Mouse (Mus musculus) kidney, postnatal 4 days (tissue): ENCODE measurements at regions not wholly inside any gene's neighbourhood (a gene's known extent, or its start where the extent isn't known, plus 50 kb on each side); places are given as distances from the start of the nearest gene placed in this dataset.
"Not testable (repeated sequence)": the region's sequence is repeated elsewhere in the genome, so short reads cannot be mapped to it uniquely, and the experiment has no call there.

ENCODE experiments used
- DNase-seq, 2 experiments: peaks; one replicate each; pipeline ENCODE4 v3.0.0; 2021; ENCODE audit warnings: mixed read lengths in 2 of 2

DNA sequence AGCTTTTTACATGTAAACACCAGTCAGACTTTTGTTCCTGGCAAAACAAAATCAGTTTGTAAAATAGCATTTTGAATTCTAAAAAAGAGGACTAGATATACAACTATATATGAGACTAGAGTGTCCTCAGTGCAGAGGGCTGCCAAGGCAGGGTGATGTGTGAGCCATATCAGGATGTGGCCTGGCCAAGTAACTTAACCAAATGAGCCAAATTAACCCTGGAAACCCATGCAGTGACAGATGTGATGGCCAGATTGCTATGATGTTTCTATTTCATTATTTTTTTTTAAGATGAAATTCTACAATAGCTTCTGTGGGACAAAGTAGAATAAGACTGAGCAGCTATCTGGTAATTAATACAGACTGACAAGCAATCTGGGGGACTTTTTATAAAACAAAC, 181.8 kb downstream of the Nova1 start:
- no peak for DNase-seq

DNA sequence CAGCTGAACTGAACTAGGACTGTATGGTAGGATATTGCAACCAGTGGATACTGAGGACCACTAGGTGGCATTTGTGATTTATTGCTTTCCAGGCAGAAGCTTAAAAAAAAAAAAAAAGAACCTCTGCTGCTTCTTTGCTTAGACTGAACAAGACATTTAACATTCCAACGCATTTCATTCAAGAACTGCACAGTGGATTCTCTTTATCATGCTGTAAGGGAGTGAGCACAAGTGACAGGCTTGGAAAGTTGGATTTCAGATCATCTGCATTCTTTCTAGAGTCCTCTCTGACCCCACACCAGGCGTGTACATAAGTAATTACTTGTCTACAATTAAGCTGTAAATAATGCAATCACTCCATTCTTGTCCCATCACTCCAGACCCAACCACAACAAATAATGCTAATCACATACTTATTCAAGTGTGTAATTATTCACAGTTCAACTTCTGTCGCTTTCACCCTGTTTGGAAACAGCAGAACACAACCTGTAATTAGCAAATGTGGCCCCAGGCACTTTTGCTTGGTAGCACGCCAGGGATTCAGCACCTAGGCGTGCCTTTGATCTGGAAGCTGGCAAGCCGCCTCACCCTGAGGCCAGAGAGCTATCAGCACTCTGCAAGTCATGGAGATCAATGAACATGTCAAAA, 183.5 kb downstream of the Nova1 start:
- peak; percentile 66 to 77 for DNase-seq

DNA sequence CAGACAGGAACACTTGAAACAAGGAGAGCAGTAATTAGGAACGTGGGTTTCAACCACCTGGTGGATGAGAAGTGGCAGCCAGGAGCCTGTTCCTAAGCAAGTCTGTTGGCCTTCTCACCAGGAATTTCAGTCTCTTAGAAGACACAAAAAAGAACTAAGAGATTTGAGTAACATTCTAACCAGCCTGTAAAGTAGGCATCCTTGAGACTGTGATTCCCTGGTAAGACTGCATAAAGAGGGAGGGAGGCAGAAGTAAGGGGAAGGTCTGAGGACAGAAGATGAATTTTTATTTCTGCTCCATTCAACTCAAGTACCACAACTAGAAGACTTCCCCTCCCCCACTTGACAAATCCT, 184.0 kb downstream of the Nova1 start:
- no peak for DNase-seq

DNA sequence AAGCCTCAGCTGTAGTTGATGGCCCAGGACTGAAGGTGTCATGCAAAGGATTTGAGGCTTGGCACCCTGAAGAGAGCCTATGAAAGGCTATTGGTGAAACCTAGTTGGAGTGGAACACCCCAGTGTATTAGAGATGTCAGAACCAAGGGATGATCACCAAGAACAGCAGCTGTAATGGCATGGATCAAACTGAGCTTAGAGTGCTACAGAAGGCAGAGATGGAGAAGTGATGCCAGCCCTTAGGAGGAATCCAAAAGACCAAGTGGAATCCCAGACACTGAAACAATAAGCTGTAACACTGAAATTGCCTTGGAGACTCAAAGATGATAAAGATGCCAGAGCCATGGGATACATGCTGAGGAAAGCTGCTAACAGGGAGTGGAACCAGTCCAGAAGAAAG, 186.3 kb downstream of the Nova1 start:
- DNase-seq = not testable (repeated sequence)

DNA sequence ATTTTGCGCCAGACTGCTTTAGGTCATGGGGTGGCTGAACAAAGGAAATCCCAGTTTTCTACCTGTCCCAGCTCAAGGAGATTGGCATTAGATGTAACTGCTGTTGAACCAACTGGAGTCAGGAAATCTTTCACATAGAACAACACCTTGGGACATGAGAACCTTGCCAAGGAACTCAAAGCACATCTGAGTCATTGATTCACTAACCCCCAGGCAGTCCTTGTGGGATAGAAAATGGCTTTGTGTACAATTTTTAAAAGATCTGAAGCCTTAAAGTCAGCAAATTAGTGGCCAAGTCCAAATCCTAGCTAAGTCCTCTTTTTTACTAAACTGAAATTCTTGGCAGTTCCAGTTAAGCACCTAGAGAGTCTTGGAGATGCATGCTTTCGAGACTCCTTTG, 191.4 kb downstream of the Nova1 start:
- no peak for DNase-seq

DNA sequence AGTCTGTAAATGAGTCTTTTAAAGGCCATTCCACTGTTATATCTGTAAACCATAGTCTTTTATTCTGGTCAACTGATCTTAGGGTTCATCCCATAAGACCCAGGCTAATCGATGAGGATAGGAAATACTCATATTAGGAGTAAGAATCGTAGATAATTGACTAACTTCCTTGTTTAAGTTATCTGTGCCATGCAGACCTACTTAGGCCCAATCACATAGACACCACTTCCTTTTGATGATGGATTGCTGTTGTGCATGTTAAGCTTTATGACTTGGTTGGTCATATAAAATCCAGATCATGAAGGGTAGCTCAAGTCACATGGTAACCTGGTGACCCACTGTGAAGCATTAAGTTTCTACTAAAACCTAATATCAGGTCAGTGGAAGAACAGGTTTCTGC, 207.3 kb downstream of the Nova1 start:
- no peak for DNase-seq

DNA sequence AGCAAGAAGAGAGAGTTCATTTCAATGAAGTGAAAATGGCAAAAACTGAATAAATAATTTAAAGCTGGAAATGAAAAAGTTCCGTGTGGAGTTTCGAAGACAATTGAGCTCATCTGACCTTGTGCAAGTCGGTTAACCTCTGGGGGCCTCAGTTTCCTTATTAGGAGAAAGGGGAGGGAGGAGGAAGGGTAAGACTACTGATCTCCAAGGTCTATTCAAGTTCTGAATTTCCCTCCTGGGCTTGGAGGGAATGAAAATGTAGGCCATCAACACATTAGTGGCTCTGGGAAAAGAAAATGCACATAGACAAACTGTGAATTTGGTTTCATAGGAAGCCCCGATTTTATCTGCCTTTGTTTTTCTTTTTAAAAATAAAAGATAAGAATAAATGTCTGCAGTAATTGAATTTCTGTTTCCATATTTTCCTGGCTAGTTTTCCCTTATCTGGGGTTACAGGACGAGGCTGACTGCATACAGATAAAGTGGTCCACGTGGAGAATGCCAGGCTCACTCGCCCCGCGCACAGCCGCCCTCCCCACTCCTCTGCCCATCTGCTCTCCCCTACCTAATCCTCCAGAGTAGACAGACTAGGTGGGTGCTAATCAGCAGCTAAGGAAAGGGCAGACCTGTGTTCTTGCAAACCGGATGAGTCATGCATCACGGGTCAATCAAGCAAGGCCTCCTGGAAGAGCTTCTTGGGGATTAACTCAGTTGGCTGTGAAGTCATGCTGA, 209.0 kb downstream of the Nova1 start:
- peak; percentile 5 to 14 for DNase-seq

DNA sequence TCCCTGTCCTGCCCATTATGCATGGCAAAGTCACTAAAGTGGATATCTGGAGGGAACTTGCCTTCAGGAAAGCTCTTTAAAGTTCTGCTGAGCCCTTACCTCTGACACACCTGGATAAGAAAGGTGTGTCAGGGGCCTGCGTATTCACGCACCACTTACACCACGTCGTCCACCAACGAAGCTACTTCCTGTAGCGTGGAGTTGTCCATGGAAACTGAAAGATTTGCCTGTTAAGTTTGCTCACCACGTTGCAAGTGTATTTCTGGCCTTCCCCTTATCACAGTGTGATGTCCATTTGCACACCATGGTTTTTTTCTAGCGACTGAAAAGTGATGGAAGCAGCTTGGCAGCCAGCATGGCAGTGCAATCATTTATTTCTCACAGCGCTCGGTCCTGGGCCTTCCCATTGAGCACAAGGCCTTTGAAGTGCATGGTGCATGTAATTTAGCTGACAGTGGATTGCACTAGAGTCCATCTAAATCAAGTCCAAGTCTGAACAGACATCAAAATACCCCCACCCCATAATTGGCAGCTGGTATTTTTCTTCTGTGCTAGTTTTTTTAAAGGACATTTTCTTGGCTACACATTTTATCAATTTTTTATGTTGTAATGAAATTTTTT, 210.3 kb downstream of the Nova1 start:
- no peak for DNase-seq

DNA sequence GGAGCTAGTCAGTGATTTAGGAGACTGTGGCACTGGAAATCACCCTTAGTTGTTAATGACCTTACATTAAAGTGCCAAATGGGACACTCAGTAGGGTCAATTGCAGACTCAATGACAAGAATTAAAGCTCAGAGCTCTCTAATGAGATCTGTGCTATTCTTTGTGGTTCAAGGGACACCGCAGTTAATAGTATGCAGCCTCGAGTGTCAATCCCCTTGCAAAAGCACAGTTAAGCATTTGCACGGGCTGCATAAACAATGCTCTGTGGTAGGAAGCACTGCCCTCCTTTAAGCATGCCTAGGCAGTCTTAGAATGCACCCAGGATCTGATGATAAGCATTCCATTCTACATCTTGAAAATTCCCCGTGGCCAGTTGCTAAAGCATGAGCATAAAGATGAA, 221.5 kb downstream of the Nova1 start:
- DNase-seq = no peak

DNA sequence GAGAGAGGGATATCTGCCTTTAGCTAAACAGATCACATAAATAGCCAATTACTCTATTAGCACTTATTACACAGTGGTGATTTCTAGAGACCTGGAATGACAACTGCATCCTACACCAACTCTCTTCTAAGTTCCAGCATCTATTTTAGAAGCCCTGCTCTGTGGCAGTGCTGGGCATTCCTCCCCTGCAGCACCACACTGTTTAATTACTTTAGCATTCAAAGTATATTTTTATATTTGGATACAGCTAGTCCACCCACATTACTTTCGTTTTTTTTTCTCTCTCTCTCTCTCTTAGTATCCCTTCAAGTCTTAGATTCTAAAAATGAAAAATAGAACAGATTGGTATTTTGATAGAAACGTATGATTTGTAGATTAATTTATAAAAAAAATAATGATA, 250.1 kb downstream of the Nova1 start:
- DNase-seq = no peak

DNA sequence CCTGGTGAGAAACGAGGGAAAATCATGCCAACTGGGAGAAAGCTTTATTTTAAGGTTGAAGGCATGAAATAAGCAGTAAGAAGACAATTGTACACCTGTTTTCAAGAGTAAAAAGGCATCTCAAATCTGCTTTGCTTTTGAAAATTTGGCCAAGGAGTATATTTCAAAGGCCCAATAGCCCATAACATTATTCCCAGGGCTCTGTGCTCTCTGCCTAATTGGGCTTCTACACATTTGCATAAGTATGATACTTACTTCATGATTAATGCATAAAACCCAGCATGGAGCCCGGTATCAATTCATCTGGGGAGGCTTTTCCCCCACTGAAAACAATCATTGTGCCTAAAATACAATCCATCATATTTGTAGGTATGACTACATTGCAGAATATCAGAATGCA, 252.4 kb downstream of the Nova1 start:
- DNase-seq = no peak

DNA sequence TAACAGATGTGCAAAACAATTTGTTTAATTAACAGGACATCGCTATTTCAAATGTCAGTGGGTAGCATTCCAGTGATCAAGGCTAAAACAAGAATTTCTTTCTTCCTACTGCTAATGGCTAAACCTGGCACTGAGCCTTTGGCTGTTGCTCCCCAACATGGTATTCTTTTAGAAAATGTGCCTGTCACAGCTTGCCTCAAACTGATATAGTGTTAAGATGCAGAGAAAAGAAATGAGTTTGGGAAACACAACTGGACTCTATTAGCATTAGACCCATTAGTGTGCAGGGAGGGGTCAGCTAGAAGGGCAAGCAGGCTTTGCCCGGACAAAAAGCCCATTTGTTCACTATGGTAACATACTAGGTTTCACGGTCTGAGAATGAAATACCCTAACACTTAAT, 297.8 kb downstream of the Nova1 start:
- no peak for DNase-seq

DNA sequence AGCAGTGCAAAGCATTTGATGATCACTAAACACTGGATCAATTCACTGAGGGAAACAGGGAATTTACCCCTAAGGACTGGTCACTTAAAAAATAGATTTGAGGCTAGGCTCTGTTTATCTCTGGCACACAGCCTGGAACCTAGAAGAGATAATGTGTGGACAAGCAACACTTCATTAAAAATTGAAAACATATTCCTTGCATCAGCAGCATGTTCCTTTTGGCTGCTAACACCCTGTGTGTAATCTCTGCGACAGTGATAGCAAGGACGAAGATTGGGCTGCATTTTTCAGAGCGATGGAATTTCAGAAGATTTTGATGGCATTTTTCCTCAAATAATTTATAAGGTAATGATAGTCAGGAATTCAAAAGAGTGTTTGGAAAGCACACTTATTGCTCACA, 310.9 kb downstream of the Nova1 start:
- no peak for DNase-seq

DNA sequence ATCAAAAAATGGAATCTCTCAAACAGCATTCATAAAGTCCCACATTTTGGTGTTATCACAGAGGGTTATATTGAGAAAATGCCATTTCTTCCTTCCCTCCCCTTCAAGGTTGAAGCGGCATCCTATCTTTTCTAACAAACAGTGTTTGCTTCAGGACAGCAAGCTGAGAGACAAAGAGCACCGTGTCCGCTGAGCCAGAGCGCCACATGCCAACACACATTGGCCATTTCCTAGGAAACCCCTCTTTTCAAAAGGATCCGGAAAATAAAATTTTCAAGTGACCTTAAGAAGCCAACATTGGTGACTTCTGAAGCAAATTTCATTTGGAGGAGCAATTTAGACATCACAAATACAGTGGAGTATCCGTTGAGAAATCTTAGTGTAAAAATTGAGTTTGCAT, 326.3 kb downstream of the Nova1 start:
- no peak for DNase-seq

DNA sequence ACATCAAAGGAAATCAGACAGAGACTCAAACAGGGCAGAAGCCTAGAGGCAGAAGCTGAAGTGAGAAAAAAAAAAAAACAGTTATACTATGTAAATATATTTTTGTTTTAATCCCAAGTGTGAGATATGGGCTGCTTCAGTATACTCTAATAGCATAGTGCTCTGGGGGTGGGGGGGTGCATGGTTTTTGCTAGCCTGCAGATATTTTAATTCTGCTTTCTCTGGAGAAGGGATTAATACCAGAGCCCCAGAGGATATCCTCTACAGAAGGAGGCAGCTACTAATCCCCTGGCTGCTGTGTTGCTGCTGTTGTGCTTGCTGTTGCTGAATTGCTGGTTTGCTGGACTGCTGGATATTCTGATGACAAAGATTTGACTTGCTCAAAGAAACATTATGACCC, 367.8 kb downstream of the Nova1 start:
- DNase-seq = no peak

DNA sequence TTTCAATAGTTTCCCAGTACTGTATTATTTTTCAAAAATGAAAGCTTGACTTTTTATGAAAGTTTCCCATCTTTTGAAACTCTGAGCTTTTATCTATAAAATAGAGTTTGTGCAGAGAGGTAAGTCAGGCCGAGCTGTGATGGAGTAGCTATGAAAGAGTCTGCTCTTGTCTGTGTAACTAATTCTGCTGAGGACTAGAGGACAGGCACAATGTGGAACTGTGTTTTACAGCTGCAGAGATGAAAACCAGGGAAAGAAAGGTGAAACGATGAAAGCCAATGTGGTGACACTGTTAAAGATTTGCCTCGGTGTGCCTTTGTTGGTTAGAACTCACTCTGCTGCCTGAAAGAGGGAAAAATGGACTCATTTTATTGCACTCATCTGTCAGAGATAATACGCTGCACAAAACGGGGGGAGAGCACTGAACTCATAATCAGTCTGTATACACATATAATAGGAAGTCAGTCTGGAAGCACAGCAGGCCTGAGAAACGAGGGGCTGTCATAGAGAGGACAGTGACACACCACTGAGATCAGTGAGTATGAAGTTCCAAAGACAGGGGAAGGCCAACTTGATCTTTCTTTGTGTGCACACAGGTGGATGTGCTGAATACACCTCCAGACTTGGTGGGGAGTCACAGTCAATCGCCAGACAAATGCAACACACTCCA, 373.9 kb downstream of the Nova1 start:
- DNase-seq = no peak

DNA sequence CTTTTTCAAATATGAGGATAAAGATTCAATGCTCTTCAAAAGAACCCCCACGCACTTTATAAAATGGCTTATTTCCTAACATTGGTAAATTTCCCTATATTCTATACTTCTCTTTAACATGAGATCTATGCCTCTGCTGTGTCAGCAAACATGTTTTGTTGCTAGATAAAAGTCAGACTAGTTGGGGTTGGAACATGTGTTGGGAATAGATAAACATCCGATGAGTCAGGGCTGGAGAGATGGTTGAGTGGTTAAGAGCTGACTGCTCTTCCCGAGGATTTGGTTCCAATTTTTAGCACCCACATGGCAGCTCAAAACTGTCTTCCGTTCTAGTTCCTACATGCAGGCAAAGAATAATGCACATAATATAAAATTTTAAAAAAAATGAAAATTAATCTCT, 399.1 kb downstream of the Nova1 start:
- no peak for DNase-seq

DNA sequence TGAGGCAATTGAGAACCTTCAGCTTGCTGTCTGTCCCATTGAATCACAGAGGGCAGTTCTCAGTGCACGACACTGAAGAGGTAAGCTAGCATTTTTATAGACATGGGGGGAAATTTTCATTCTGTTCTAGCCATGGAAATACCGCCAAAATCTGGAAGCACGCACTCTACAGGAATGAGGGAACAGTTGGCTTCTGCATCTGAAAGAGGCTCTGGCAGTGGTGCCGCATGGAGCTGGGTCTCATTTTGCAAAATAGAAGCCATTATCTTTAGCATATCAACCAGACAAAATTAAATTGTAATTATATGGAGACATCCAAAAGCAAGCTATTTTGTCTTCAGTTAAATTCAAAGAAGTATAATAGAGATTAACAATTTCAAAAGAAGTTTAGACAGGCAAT, 399.7 kb downstream of the Nova1 start:
- no peak for DNase-seq

DNA sequence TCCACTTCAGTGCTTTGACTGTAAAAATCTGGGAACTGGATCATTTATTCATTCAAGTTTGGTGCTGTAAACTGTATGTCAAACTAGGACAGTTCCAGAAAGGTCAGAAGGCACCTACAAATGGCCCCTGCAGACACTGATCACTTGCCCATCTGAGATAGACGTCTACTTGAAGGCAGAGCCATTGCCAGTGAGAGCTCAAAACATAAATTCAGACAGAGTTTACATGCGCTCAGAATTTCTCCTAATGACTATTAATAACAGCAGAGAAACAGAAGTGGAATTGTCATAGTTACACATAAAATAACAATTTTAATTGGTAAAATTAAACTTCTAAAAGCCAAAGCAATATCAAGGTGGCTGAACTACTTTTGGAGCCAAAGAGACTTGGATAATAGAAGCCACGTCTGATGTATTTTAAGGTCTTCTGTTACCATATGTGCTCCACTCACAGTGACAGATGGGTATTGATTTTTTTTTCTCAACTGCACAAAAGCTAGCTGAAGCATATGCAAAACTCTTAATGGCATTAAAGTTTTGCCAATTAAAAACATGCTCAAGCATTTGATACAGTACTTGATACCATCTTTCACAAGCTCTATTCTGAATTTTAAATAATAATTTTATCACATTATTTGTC, 401.8 kb downstream of the Nova1 start:
- no peak for DNase-seq

DNA sequence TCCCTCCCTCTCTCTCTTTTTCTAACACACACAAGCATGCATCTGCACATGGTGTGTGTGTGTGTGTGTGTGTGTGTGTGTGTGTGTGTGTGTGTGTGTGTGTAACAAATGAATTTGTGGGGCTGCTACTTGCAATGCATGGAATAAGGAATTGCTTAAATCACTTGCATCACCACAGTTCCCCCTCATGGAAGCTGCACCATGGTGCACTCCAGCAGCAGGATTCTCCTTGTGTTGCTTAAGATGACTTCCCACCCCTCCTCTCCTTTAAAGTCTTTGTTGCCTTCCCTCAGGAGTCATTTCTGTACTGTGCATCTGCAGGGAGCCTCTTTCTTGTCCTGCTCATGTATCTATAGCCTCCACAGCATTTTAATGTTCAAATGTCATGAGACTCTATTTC, 402.5 kb downstream of the Nova1 start:
- peak in 1 of 2 experiments; percentile 1 for DNase-seq

DNA sequence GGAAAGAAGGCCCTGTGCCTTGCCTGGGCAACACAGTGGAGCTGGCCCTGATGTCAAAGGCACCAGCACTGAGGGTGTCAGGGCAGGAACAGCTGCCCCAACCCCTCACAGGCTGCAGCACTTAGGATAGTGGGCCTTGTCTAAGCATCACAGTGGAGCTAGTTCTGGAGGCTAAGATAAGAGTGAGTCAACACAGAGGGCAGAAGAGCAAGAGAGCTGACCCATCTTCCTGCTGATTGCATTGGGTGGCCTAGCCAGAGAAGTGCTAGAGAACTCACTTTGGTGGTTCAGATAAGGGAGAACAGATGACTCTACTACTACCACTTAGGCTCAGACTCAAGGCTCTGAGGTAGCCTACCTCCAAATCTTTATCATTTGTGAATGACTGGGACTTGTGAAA, 413.1 kb downstream of the Nova1 start:
- no peak for DNase-seq

DNA sequence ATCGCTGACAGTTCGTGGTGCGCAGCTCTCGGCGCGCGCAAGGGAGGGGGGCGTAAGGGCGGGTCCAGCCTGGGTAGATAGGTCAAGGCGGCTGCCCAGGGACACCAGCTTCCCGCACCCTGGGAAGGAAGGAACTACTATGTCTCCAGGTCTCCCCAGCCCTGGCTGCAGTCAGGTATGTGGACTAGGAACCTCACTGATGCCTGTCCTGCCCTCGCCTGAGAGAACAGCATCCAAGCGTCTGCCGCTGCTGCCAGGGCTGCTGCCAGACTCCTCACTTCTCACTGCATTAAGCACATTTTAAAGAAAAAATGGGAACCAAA, 419.1 kb downstream of the Nova1 start:
- DNase-seq = peak; percentile 7 to 21

DNA sequence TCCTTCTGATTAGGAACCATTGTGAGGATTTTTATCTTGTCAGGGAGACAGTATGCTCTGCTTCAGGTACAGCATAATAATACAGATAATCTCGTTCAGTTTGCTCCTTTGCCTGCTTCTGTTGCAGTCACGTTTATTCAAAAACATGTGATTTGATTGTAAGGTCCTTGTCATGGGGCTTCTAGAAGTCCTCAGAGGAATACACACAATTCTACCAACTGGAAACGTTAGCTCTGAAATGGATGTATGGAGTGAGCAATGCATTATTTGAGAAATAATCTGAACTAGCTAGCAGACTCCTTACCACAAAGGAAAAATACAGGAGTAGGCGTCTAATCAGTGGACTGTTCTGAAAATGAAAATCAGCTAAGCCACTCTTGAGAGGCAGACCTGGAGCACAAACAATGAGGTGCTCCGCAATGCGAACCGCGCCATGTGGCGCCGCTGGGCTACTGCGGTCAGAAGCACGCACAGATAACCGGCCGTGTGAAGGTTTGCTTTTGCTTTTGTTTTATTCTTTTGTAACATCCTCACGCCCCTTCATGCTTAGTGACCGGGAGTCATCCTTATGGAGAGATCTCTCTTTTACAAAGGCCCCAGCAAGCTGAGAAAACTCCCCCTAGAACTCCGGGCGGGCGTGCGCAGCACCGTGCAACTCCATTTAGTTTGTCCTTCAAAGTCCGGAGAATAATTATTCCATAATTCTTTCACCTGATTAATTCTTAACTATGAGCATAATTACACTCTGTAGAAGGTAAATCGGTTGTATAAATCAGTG, 419.7 kb downstream of the Nova1 start:
- peak; percentile 38 to 41 for DNase-seq
